Mouse (Mus musculus): Measurements from ENCODE around the gene Samd1.
A peak's percentile ranks its signal among the peaks of the same experiment; 100 is the strongest.
"Not testable (repeated sequence)": the region's sequence is repeated elsewhere in the genome, so short reads cannot be mapped to it uniquely, and the experiment has no call there.

Samd1 gene

DNA sequence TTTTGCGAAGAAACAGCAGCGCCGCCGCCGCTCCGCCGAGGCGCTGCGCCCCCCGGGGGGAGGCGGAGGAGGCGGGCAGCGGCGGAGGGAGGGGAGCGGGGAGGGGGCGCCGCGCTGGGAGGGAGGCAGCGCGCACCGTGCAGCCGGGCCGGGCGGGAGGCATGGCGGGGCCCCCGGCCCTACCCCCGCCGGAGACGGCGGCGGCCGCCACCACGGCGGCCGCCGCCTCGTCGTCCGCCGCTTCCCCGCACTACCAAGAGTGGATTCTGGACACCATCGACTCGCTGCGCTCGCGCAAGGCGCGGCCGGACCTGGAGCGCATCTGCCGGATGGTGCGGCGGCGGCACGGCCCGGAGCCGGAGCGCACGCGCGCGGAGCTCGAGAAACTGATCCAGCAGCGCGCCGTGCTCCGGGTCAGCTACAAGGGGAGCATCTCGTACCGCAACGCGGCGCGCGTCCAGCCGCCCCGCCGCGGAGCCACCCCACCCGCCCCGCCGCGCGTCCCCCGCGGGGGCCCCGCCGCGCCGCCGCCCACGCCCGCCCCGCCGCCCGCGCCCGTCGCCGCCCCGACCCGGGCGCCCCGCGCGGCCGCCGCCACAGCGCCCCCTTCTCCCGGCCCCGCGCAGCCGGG lies at the start of gene Samd1:
TSS of gene Samd1 (plus strand) at position 162 of the 631 bp plus-strand sequence.
- peak; percentile 75 for DNase-seq

DNA sequence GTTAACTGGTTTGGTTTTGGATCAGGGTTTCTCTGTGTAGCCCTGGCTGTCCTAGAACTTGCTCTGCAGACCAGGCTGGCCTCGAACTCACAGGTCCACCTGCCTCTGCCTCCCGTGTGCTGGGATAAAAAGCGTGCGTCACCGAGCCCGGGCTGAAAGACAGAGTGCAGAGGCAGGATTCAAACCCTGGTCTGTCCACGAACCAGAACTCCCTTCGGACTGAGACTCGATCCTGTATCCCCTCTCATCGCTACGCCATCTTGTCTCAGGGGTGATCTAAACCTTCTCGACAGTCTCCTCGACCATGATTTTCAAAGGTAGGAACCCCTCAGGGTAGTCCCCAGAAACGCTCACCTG lies 42.7 kb upstream of the Samd1 start:
- no peak for DNase-seq

DNA sequence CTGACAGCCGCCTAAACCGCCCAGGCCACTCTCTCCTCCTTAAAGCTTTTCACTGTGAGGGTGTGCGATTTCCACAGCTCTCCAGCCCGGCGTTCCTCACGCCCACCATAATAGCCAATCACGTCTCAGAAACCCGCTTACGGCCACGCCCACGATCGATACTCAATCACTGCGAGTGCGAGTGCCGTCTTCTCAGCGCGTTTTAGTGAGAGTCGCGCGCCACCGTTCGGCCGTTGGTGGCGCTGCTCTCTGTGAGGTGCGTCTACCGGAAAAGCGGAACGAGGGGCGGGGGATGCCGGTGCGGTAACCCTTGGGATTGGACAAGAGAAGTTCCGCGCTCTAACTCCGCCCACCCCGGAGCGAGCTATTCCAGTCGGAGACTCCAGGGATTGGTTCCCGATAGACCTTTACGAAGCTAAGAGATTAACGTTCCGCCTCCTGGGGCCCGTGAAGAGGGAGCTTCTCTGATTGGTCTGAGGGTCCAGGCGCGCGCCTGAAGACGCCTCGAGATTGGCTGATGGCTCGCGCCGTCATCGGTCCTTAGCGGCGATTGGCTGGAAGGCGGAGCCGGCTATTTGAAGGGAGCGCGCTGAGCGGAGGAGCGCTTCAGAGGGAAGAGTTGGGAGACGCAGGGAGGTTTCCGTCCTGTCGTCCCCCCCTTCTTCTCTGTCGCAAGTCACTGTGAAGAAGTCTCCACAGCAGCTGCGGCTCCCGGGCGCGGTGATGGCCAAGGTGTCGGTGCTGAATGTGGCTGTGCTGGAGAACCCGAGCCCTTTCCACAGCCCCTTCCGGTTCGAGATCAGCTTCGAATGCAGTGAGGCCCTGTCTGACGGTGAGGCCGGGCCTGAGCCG lies 42.1 kb upstream of the Samd1 start, which contains the start of the genes Gm10644 and Asf1b:
TSS of gene Gm10644 (minus strand) at position 100 of the 852 bp plus-strand sequence.
TSS of gene Asf1b (plus strand) at position 402 of the 852 bp plus-strand sequence.
- DNase-seq = peak; percentile 100

DNA sequence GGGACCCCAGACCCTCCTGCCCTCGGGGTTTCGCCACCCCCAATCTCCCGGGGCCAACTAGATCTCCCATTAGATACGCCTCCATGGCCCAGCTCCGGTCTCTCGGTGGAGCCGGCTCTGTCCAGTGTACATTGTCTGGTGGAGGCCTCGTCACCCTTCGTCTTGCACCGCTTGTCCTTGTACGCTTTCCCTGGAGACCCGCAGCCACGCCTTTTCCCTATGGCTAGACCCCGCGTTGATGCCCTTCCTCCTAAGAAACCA lies 41.6 kb upstream of the Samd1 start:
- DNase-seq = no peak

DNA sequence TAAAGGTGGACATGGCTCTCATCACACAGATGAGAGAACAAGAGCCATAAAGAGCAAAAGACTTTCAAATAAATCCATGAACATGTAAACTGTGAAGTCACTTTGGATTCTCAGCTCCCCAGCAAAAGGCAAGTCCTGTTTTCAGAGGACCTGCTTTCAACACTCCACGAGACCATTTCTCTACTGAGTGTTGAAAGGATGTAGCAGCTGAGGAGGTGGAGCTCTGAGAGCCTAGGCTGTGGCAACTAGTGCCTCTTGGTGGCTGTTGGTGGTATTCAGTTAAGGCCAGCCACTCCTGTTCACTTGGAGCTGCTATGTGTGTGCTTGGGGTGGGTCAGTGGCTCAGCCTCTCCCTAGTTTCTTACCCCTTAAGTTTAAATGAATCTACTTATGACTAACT lies 40.7 kb upstream of the Samd1 start:
- no peak for DNase-seq

DNA sequence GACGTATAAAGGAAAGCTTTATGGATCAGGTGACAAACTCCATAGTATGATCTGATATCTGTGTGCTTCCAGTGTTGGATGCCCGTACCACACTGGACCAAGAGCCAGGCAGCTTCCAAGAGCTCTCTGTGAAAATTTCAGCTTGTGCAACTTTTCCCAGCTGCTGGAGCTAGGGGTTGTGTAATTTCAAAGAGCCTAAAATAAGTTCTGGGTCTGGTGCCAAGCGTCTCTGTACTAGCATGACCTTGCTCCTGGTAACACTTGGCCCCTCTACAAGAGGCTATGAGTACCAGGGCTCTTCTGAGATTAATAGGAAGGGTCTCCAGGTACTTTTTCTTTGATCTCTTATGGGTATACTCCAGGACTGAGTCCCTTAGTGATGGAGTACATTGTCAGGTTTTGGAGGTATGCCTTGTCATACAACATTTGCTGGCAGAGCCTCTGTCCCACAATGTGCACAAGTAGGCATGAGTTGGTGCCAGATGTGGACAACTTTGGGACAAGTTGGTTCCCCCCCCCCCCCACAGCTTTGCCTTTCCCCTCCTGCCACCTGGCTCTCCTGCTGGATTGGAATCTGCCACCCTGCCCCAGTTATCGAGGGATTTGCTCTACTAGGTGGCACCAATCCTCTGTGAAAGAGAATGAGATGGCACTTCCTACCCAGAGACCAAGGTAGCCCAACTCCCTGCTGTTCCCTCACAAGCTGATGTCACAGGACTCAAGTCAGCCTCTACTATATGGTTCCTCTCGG lies 33.3 kb upstream of the Samd1 start:
- DNase-seq = no peak

DNA sequence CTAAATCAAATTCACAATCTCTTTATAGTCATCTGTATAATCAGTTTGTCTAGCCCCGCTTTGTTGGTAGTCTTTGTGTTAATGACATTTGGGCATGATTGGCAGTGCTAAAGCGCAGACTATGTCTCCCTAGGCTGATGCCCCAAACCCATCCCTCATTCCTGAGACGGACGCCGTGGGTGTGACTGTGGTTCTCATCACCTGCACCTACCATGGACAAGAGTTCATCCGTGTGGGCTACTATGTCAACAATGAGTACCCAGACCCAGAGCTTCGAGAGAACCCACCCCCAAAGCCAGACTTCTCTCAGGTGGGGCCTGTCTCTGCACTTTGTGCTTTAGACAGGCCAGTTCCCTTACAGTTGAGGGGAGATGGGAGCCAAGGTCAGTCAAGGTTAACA lies 29.8 kb upstream of the Samd1 start:
- DNase-seq = no peak

DNA sequence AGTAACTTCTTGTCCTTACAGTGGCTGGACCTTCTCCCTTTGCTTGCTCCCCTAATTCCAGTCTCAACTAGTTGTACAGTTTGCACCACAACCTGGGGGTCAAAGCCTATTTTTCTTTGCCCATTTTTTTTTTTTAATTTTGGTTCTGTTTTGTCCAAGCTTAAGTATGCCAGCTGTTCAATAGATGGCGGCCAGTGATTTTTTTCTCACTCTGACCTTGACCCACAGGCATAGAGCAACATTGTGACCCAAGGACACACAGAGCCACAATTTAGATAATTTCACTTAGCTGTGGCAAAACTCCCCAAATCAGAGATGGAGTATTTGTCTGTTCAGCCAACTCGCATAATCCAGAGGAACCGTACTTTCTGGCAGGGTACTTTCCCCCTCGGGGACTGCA lies 26.4 kb upstream of the Samd1 start:
- no peak for DNase-seq

DNA sequence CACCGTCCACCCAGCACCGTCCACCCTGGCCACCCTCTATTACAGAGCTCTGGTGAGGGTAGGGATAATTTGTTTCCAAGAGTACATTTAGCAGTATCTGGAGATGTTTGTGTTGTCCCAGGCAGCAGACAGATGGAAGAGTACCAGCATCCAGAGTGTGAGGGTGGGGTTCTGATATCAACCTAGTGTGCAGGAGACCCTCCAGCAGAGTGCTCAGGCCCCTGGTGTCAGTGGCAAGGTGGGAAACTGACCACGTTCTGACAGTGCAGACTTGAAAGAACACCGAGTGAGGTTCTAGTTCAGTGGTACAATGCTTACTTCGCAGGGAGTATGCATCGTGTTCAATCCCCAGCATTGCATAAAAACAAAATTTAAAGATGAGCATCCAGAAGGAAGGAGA lies 25.8 kb upstream of the Samd1 start:
- DNase-seq = no peak

DNA sequence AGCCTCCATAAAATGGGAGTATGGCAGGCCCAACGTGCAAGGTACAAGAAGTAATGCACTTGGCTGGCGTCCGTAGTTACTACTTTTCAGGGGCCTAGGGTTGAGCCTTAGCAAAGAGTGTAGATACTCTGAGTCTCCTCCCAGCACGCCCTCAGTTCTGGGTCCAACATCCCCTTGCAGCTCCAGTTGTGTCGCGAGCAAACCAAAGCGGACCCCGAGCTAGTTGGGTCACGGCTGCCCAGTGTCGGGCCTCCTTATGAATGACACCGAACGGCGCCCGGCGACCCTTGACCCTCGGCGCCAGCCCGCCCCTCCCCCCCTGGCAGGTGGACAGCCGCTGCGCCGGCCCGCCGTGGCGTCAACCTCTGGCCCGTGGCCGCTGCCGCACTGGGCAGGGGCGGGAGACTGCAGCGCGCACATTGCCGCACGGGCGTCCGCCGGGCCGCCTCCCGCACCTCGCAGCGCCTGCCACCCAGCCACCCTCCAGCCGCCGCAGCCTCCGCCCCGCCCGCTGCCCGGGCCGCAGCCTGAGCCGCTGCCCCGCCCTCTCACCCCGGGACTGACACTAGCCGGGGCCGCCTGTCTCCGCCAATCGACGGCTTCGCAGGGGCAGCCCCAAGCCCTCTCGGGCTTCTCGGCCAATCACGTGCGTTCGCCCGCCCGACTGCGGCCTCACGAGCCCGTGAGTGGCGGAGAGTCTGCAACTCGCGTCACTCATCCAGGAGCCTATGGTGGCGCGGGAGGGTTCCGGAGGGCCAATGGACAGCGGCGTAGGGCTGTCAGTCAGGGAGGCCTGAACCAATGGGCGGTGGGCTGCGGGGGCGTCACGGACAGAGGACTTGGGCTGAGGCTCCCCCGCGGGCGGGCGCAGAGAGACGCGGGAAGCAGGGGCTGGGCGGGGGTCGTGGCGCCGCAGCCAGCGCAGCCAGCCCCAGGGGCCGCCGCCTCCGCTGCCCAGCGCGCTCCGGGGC lies 25.0 kb upstream of the Samd1 start, which contains the start of gene Prkaca:
TSS of gene Prkaca (plus strand) at position 844 of the 971 bp plus-strand sequence.
- peak; percentile 99 for DNase-seq

DNA sequence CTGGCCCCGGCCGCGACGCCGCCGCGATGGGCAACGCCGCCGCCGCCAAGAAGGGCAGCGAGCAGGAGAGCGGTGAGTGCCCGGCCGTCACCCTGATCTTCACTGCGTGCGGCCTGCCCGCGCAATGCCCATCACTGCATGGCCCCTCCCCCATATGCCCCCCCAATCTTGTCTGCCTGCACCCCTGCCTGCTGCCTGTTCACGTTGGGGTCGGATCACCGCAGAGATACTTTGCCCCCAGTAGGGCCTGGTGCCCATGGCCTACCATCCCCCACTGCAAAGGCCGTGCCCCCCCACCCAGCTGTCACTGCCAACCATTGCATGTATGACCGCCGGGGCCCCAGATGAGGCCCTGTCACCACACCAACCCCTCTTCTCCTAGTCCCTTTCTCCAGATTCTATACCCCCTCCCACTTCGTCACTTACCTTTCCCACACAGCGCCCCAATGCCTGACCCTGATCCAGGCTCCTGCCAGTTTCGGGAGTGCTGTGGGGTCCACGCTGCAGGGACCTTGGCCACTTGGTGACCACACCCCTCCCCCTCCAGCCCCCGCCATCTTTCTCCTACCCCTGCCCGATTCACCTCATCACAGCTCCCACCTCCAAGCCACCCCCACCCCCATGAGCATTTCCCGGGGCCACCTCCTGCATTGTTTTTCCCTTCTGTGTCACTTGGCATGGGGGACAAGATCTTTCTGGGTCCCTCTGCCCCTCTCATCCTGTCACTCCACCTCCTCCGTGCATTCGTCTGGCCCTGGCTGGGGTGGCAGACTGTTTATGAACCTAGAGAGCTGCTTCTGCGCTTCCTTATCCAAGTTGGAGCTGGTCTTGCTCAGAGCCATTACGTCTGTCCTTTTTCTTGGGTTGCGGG lies 24.1 kb upstream of the Samd1 start:
- DNase-seq = peak; percentile 26

DNA sequence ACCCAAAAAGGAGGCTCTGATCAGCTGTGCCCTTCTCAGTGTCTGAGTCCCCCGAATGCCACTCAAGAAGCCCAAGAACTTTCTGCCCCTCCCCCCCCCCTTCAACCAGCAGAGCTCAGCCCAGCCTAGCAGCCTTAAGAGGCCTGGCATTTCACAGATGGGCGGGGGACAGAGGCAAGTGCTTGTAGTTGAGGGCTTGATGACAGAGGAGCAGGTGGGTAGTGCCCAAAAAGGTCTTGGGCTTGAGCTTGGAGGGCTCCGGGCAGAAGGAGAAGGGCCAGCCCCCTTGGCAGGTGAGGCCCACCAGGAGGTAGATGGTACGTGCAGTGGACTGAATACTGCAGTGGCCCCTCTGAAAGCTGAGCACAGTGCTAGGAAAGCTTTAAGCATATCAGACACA lies 23.0 kb upstream of the Samd1 start:
- DNase-seq = no peak

DNA sequence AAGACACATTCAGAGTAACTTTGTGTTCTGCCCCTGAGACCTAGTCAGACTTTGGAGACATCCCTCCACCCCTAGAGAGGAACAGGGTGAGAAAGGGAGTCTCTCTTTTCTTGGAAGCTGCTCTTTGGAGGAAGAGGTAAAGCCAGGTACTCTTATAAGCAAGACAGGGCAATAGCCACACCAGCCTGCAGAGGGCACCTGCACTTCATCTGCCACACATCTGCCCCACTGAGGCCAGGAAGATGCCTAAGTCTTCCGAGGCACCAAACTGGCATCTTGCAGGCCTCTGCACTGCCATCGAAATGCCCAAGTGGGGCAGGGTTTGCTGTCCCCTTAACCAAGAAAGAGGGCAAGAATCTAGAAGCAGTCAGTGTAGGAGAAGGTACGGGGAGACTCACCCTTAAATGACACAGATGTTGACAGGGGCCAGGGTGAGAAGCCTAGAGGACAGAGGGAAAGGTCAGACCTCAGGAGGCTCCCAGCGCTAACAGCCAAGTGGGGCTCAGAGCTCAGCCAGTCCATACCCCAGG lies 21.3 kb upstream of the Samd1 start:
- no peak for DNase-seq

DNA sequence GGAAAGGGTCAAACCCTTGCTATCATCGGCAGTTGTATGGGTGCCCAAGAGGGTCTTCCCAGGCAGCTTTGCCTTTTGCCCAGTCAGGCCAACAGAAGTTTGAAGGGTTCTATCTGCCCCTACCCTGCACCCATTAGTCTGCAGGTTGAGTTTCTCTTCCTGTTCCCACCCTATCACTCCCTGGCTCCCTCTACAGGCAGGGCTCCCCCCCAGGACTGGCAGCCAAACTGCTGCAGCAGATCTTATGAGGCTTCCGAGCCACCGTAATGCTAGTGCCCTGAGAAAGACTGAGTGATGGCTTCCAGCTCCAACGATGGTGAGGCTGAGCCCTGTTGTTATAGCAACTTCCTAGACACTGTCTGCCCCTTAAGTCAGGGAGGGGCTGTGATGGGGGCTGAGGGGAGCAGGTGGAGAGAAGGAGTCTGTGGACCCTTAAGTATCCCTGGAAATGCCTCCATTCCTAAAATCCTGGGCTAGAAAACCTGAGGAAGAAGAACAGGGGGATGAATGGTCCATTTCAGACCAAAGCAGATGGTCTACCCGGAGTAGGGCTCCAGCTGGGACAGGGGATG lies 20.6 kb upstream of the Samd1 start:
- no peak for DNase-seq

DNA sequence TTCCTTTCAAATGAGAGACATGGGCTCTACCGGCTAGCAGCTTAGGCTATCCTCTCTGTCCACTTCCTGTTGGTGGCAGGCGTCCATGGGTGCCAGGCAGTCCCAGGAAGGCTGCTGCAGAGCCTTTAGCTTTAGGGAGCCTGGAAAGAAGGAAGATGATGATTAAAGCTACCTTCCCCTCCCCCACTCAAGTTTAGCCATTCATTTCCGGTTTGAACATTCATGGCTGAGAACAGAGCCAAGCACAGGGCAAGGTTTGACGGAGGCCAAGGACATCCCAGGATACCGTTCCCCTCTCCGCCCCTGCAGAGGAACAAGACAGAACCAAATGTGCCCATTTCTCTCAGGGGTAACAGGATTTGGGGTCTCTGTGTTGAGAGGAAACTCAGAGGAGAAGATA lies 19.8 kb upstream of the Samd1 start:
- peak; percentile 50 for DNase-seq

DNA sequence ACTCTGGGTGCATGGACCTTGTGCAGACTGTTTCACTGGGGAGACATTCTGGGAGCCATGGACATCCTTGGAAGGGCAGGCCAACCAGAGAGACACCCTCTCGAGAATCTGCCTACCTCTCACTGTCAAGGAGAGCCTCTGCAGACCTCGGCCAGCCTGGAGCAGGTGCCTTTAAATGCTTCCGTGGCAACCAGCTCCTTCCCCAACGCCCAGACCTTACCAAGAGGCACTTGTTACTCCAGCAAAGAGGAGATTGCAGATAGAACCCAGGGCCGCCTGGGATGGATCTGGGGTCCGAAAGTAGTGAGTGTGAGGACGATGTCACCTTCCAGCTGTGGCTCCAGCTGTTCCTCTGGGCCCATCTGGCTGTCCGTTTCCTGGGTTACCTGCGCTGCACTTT lies 19.3 kb upstream of the Samd1 start:
- DNase-seq = no peak

DNA sequence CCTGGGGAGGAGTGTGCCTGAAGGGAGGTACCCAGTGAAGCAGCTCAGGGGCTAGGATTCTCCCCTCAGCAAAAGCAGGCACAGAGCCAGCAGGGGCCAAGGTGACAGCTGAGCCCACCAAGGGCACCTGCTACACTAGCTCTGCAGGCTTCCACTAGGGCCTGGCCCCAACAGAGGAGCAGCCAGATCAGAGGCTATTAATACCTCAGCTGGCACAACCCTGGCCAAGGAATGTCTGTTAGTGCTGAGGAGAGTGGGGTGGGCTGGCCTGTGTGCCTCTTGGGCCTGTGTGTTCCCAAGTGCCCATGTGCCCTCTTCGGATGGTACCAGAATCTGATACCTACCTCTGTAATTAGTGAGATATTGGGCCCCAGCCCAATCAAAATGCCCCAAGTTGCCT lies 17.2 kb upstream of the Samd1 start:
- no peak for DNase-seq

DNA sequence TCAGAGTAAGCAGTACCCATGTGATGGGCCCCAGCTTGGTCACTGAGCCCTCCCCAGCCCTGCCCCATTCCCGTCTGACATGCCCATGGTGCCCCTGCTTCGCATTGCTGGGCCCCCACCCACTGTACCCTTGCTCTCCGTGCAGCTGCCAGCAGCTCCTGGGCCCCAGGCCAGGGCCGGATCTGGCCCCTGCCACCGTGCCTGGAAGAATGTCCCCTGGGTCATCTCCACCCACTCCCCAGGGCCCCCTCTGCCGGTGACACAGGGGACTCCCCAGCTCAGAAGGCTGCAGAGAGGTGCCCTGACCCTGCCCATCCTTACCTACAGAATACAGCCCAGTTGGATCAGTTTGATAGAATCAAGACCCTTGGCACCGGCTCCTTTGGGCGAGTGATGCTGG lies 16.6 kb upstream of the Samd1 start:
- no peak for DNase-seq

DNA sequence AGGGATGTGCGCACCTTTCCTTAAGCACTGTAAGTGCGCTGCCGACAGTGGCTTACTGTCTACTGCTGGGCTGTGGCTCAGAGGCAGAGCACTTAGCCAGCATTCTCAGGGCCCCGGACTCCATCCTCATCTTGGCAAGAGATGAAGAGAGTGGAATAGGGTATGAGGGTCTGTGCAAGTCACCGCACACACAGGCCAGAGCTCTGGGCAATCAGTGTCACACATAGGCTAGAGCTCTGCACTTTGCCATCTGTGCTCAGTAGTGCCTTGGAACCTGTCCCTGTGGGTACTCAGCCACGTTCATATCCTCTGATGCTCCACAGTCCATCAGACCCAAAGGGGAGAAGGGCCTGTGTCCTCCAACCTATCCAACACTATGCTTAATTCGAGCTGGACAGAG lies 15.9 kb upstream of the Samd1 start:
- no peak for DNase-seq

DNA sequence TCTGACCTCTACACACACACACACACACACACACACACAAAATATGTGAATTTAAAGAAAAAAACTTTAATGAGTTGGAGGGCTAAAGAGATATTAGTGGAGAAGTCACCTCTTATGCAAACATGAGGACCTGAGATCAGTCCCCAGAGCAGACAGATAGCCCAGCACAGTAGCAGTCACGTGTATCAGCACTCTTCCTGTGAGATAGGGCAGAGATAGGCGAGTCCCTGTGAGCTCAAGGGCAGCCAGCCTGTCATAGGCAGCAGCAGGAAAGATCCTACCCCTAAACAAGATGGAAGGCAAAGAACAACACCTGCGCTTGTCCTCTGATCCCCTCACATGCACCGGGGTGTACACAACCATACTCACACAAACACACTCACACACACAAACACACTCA lies 15.0 kb upstream of the Samd1 start:
- DNase-seq = no peak

DNA sequence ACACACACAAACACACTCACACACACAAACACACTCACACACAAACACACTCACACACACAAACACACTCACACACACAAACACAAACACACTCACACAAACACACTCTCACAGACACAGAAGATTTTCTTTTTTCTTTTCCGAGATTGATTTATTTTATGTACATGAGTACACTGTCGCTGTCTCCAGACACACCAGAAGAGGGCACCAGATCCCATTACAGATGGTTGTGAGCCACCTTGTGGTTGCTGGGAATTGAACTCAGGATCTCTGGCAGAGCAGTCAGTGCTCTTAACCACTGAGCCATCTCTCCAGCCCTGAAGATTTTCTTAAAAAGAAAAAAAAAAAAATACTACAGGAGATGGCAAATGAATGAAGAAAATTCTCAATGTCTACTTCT lies 14.2 kb upstream of the Samd1 start:
- DNase-seq = not testable (repeated sequence)

Measured in kidney, postnatal 14 days (tissue).